7 mouse cellular contexts compared by ENCODE assay signal in genomic region chr1:4608824-4609223, GRCm38 (mm10).
"Had no signal": no experiment of that assay in that cellular context is flagged by ENCODE, and none has a peak within 500 bp of the region (broad histone marks: within the 10 kb centered on the region; RNA-seq: fewer than 3 reads in every experiment).

No protein-coding gene starts in this region.

- H3K4me2 ChIP-seq: limb, embryonic 13.5 days; midbrain, embryonic 12.5 days; stomach, embryonic 15.5 days had no signal

- DNase-seq: lung, adult 18-20 months; right cerebral cortex, postnatal 14 days had no signal

- H3K27ac ChIP-seq: left cerebral cortex, adult 2 months; limb, embryonic 13.5 days; liver, embryonic 14.5 days; midbrain, embryonic 12.5 days; stomach, embryonic 15.5 days had no signal

- H3K4me1 ChIP-seq: limb, embryonic 13.5 days; midbrain, embryonic 12.5 days; stomach, embryonic 15.5 days had no signal

- H3K36me3 ChIP-seq: limb, embryonic 13.5 days; midbrain, embryonic 12.5 days; stomach, embryonic 15.5 days had no signal

- H3K9ac ChIP-seq: limb, embryonic 13.5 days; liver, embryonic 14.5 days; midbrain, embryonic 12.5 days; stomach, embryonic 15.5 days had no signal

- H3K4me3 ChIP-seq: left cerebral cortex, adult 2 months; limb, embryonic 13.5 days; midbrain, embryonic 12.5 days; stomach, embryonic 15.5 days had no signal

- H3K27me3 ChIP-seq: limb, embryonic 13.5 days; midbrain, embryonic 12.5 days; stomach, embryonic 15.5 days had no signal

- H3K9me3 ChIP-seq: limb, embryonic 13.5 days; midbrain, embryonic 12.5 days; stomach, embryonic 15.5 days had no signal
